Mouse (Mus musculus) heart, postnatal 25 days (tissue): ENCODE measurements at regions not wholly inside any gene's neighbourhood (a gene's known extent, or its start where the extent isn't known, plus 50 kb on each side); places are given as distances from the start of the nearest gene placed in this dataset.

Experiments used
- DNase-seq: peaks from one replicate; pipeline ENCODE4 v3.0.0; 2022; ENCODE audit warnings: low spot score
- intact Hi-C: fragments of 180-260 bp; cut with DNase I; formaldehyde crosslinking; loops from one replicate; pipeline ENCODE4 v1.15.1; 2025

DNA sequence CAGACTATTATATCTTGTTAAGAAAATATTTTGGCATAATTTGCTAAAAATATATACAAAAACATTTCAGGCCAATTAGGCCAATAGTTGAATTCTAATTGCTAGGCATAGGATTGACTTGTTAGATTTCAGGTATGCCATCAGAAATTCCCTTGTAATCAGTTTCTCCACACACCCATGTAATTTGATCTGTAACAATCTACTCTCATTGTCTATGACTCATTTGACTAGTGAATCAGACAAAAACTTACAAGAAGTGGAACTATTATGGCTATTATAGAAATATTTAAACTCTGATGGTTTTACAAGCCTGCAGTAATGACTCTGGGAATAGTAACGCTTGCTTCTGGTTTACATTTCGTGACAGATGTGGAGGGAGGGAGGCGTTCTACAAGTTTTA is 338.9 kb upstream of the Ptbp2 start:
- intact Hi-C loops = no loop called here
- DNase-seq = no peak

GRCm38 (mm10) chr3:120083171-120083932 is 299.1 kb upstream of the Ptbp2 start:
- intact Hi-C loops = no loop called here
- no peak for DNase-seq

DNA sequence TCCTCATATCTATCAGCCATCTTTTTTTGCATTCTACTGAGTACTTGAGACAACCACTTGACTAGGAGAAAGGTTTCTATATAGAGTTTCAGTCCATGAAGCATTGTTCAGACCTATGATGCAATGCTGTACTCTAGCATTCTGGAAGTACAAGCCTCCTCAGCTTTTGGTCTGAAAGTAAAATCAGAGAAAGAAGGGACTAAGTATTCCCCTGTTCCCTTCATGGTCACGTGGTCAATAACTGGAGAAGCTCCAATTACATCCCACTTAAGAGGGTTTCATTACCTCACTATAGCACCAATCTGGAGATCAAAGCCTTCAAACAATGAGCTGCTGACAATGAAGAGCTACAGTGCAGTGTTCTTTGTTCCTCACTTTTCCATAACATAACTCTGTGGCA is 289.3 kb upstream of the Ptbp2 start:
- intact Hi-C loops = no loop called here
- no peak for DNase-seq

- DNase-seq = peak; percentile 6
- intact Hi-C loops = no loop called here
Observed at GRCm38 (mm10) chr3:120065714-120066113, 281.4 kb upstream of the Ptbp2 start.

GRCm38 (mm10) chr3:120064854-120065480 is 280.7 kb upstream of the Ptbp2 start:
- intact Hi-C loops = no loop called here

GRCm38 (mm10) chr3:120062264-120062663 is 278.0 kb upstream of the Ptbp2 start:
- DNase-seq = no peak

More at GRCm38 (mm10) chr3:120064854-120065480, 280.7 kb upstream of the Ptbp2 start:
- peak; percentile 37 for DNase-seq

GRCm38 (mm10) chr3:120059959-120060358 is 275.7 kb upstream of the Ptbp2 start:
- no peak for DNase-seq
- intact Hi-C loops = no loop called here

More at GRCm38 (mm10) chr3:120062264-120062663, 278.0 kb upstream of the Ptbp2 start:
- intact Hi-C loops = no loop called here

DNA sequence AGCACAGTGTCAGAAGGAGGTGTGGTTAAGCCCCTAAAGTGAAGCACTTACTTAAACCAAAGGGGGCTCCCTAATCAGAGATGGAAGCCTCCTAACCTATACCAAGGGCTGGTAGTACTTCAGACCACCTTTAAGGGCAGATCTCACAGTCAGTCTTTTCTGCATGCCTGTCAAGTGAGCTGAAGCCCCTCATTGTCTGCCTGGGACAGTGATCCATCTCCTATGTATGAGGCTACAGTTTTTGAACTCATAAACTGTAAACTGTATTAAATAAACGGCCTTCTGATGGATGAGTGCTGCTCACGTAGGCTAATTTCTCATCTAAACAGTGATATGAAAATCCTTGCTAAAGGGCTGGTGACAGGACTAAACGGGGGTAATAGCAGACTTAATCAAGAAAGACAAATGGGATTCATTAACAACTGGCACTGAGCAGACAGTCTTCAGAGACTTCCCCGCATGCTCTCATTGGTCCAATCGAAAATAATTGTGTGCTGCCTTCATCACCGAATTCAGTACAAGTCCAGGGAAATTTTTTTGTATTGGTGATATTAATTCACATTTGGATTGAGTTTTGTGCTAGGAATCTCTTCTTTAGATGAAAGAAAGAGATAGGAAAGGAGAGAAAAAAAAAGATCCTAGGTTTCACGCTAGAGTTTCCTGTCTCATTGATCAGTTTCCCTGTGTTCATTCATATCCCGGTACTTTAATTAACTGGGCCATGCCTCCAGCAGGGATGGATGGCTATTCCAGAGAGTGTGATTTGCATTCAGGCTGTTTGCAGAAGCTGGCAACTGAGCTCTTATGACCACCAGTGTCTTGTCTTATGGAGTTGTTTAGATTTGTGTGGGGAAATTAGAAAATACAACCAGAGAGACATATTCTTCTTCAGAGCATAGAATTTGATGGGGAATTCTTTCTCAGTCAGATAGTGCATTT is 271.2 kb upstream of the Ptbp2 start:
- no peak for DNase-seq
- intact Hi-C loops = no loop called here

DNA sequence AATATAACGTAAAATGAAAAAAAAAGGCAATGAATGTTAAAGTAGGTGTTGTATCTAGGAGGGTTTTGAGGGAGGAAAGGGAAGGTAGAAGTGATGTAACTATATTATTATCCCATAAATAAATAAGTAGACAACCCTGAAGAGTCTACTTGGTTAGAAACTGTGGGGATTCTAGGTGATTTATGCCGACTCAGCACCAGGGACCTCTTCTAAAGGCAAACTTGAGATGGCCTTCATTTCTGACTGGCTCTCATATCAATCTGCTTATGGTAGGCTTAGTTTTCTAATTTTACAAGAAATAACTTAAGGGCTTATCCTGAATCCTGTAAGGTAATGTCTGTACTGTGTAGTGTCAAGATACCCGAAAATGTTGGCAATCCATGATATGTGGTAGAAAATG is 263.0 kb upstream of the Ptbp2 start:
- DNase-seq = no peak
- intact Hi-C loops = no loop called here

DNA sequence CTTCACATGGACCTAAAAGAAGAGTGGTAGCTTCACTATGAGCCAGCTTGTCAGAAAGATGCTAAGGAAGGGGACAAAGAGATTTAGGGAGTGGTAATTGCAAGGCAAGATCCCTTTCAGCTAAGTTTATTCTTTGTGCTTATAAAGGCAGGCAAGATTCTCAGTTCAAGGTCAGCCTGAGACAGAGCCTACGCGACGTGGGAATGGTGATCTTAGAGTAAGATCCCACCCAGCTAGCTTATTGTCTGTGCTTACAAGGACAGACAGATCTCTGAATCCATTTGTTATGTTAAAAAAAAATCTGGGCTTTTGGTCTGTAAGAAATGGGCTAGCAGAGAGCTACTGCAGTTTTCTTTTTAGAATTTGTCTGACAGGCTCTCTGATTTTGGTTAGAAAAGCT is 253.3 kb upstream of the Ptbp2 start:
- intact Hi-C loops = no loop called here
- DNase-seq = no peak

- intact Hi-C loops = no loop called here
Observed at GRCm38 (mm10) chr3:120019826-120020683, 235.8 kb upstream of the Ptbp2 start.

DNA sequence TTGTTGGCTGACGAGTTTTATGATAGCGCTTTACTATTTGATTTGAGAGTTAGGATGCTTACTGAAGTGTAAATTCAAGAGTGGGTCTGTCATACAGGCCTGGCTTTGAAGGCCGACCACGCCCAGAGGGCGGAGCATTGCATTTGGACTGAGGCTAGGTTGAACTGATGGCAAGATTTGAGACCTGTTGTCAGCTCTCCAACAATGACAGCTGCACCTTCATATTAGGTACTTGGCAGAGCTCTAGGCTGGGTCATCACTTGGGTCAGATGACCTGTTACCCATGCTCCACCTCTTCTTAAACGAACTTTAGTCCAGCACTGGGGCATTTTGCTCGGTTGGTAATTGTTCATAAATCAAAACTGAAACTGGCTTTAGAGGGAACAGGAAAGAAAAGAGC is 231.1 kb upstream of the Ptbp2 start:
- no peak for DNase-seq
- intact Hi-C loops = no loop called here

More at GRCm38 (mm10) chr3:120019826-120020683, 235.8 kb upstream of the Ptbp2 start:
- DNase-seq = no peak

GRCm38 (mm10) chr3:120011861-120012260 is 227.6 kb upstream of the Ptbp2 start:
- intact Hi-C loops = no loop called here
- DNase-seq = no peak

DNA sequence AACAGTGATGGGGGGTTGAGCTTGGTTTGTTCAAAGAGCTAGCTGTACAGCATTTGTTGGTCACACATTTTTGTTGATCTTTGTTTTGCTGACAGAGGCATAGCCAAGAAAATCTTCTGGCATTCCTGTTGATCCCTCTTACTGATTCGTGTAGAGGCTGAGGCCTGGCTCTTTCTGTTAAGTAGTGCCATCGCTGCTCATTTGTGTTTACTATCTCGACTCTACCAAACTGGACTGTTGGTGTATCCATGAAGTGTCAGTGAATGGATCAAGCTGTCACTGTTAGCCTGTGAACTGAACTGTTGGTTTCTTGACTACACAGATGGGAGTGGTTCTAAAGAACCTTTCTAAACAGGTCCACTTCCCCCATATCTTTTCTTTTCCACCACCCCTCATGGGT is 223.8 kb upstream of the Ptbp2 start:
- intact Hi-C loops = no loop called here

DNA sequence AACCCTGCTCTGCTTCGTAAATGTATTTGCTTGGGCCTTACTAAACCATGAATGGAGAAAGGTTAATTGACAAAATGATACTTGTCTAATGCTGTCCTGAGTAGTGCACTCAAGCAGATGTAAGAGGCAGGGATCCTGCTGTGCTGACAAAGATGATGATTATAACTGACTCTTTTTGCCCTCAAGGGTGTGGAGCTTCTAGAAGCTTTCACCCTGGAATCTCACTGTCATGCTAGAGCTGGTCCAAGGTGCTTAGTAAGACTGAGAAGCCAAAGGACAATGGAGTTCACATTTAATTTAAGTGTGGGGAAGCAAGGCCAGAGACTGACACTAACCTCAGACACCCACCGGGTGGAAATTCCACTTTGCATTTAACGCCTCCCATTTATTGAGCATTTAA is 220.3 kb upstream of the Ptbp2 start:
- intact Hi-C loops = no loop called here
- no peak for DNase-seq

More for the DNA sequence above, 223.8 kb upstream of the Ptbp2 start:
- DNase-seq = no peak

- no peak for DNase-seq
- intact Hi-C loops = no loop called here
Observed at GRCm38 (mm10) chr3:120000281-120000680, 216.0 kb upstream of the Ptbp2 start.

DNA sequence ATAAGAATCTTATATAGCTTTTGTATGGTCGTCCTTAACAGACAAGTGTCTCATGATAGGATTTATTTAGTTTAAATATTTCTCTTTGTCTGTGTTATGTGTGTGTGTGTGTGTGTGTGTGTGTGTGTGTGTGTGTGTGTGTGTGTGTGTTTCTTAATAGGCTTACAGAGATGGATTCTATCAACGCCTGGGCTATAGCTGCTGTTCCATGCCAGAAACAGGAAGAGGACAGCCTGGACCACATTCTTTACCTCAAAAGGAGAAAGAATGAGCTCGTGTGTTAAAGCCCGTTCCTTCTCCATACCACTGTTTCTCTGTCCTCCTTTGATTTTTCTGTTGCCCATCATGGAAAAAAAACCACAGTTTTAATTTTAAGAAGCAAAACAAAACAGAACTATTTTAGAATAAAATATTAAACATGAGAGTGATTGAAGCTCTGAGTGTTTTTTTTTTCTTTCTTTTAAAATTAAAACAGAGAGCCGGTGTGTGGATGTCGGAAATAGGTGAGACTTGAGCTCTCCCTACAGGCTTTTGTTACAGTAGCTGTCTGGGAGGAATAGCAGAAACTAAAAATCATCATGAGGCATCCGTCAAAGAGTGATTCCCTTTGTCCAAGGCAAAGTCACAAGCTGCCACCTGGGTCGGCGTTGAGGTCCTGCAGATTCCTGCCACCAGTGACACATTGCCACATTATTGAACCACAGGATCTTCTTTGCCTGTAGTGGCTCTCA is 212.2 kb upstream of the Ptbp2 start:
- no peak for DNase-seq
- intact Hi-C loops = no loop called here

DNA sequence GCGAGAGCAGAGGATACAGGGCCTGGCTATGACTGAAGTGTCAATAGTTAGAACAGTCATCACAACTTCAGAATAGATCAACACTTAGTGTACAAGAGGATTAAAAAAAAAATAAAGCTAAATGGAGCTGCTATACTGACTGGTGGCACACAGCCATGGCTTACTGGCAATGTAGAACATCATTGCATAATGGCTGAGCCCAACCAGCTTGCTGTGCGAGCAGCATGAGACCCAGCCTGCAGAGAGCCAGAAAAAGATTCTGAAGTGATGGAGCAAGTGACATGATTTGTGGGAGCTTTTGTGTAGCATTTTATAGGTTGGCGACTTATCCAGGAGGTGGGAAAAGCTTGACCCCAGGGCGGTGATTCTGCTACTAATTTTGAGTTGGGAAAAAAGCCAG is 211.5 kb upstream of the Ptbp2 start:
- intact Hi-C loops = no loop called here
- DNase-seq = peak; percentile 1

DNA sequence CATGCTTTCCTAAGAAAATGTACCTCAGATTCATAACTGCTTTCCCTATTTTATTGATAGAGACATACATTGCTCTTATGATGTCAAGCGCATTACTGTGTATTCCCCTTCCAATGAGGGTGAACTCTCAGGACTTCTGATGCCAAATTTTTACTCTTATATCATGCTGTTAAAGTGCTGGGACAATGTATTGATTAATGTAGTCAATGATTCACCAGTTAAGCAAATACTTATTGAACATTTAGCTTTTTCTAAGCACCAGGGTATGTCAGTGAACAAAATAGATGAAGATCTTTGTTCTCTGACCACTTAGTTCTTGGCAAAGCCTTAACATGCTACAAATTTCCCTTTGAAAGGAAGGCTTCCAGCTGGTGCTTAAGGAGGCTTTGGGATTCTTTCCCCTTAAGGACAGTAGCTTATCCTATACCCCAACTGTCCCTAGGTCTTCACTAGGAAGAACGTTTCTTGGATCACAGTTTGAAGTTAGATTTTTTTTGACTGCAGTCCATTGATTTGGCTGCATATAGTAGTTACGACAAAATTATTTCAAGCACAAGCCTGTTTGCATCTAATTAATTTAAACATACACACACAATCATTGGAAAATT is 203.1 kb upstream of the Ptbp2 start:
- DNase-seq = no peak
- intact Hi-C loops = no loop called here
